Mouse (Mus musculus) ES-Bruce4 (cell line): ENCODE measurements around the gene Rxfp2.

Experiments
- CTCF ChIP-seq: IDR thresholded peaks from one replicate; pipeline ENCODE4 v1.8.1; 2011; ENCODE audit warnings: low read depth, low read length
- POLR2A ChIP-seq: IDR thresholded peaks from one replicate; pipeline ENCODE4 v1.8.1; 2011; ENCODE audit warnings: low read length; ENCODE audit not compliant: insufficient read depth

DNA sequence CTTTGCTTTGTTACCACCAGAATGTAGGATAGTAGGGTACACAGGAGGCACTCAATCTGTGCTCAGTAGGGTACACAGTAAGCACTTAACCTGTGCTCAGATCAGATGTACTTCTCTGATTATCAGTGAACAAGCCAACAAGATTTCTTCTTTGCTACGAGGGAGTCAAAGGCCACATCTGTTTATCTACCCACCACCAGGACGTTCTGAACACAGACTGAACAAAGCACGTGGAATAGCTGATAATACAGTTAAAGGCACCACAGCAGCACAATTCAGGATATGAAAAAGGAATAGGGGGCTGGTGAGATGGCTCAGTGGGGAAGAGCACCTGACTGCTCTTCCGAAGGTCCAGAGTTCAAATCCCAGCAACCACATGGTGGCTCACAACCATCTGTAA, 18.4 kb downstream of the Rxfp2 start:
- no peak for TF ChIP-seq POLR2A
- no peak for TF ChIP-seq CTCF
